Mouse (Mus musculus): ENCODE measurements around the gene Grn. TPM values are rescaled to one million over a fixed set of nuclear protein-coding genes. Genes with fewer than 3 reads are reported as not detected.

Gene Grn
- polyA plus RNA-seq, 1 experiment: 174 TPM

DNA sequence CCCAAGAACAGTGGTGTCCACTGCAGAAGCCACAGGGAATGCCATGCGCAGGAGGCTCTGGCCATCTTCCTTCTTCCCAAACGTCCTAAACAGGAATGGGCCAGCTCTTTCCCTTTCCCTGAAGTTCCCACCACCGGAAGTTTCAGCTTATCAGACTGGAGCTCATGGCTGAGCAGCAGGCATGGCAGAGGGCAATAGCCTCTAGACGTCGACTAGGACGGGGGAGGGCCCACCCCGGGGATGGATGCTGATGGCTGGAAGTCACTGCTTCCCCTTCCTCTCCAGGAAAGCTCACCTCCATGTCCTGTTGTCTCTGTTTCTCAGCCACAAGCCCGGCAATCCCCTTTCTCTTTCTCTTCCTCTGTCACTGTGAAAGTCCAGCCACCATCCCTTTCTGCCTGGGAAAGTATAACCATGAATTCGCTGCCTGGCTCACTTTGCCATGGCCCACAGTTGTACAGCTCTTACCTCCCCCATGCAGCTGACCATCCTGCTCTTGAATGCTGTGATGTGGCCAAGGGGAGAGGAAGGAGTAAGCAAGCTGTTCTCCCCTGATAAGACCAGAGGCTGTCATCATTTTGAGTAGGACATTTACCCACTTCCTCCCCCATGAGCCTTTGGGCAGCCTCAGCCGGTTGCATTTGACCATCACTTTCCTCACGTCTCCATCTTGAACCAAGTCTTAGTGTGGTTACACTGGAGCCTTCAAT lies 39.7 kb downstream of the Grn start, which contains the start of gene Itga2b:
TSS of gene Itga2b (minus strand) at position 475 of the 710 bp plus-strand sequence.
- no peak within 1 kb of the TSS for H3K4me2 ChIP-seq (ENCODE audit: low read depth)
- TF ChIP-seq E2F4 (IDR thresholded peaks at IDR 0.05; ENCODE audit: insufficient read depth) (no peak), SRF (IDR thresholded peaks at IDR 0.05; ENCODE audit: control insufficient read depth, insufficient read length, low read depth) (no peak), TCF3 (IDR thresholded peaks at IDR 0.05; ENCODE audit: insufficient read length, low read depth) (no peak), POLR2A (IDR thresholded peaks at IDR 0.05; ENCODE audit: insufficient read length, low read depth) (no peak), MYOG (IDR thresholded peaks at IDR 0.05; ENCODE audit: control insufficient read depth in 1 of 3, insufficient read depth in 1 of 3, insufficient read length in 2 of 3, low read depth in 2 of 3) (no peak), TCF12 (IDR thresholded peaks at IDR 0.05; ENCODE audit: insufficient read depth, poor library complexity, severe bottlenecking) (no peak), POLR2AphosphoS2 (IDR thresholded peaks at IDR 0.05; ENCODE audit: insufficient read length, low read depth) (no peak), CEBPB (IDR thresholded peaks at IDR 0.05; ENCODE audit: insufficient read depth, poor library complexity, severe bottlenecking) (no peak)
- no peak within 1 kb of the TSS for H3K4me3 ChIP-seq
- no peak within 1 kb of the TSS for H3ac ChIP-seq (ENCODE audit: control insufficient read depth, insufficient read length)
- H3K36me3 ChIP-seq (ENCODE audit: control insufficient read depth, insufficient read depth): no peaks in the 10 kb centered on the region
- no peaks in the 10 kb centered on the region for H3K79me2 ChIP-seq (ENCODE audit: control insufficient read depth, insufficient read depth)
- H3K27me3 ChIP-seq (ENCODE audit: control insufficient read depth, insufficient read depth, insufficient read length): no peaks in the 10 kb centered on the region

DNA sequence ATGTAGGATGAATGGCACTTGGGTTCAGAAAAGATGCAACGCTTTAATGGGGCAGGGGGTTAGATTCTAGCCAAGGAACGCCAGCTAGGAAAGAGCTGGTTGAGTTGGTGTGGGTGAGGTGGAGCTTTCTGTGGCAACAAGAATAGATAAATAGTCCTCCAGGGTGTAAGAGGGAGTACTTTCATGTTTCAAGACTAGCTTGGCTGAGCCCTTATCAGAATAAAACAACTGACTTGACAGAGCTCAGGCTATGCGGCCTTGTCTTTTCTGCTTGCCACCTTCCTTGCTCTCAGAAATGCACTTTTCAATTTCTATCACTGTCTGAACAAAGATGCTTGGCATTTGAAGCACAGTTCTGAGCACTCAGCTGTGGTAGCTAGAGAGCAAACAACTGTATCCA lies 44.9 kb downstream of the Grn start:
- Histone ChIP-seq H3K4me3 (no peak overlapping the region), H3K4me2 (ENCODE audit: low read depth) (no peak overlapping the region), H3ac (ENCODE audit: control insufficient read depth, insufficient read length) (no peak overlapping the region), H3K27me3 (ENCODE audit: control insufficient read depth, insufficient read depth, insufficient read length) (no peaks in the 10 kb centered on the region), H3K79me2 (ENCODE audit: control insufficient read depth, insufficient read depth) (no peaks in the 10 kb centered on the region), H3K36me3 (ENCODE audit: control insufficient read depth, insufficient read depth) (no peaks in the 10 kb centered on the region)
- TF ChIP-seq SRF (IDR thresholded peaks at IDR 0.05; ENCODE audit: control insufficient read depth, insufficient read length, low read depth) (no peak), MYOD1 (IDR thresholded peaks at IDR 0.05; ENCODE audit: control insufficient read depth in 1 of 3, insufficient read length in 2 of 3, low read depth in 2 of 3) (no peak), POLR2AphosphoS2 (IDR thresholded peaks at IDR 0.05; ENCODE audit: insufficient read length, low read depth) (no peak), MYOG (IDR thresholded peaks at IDR 0.05; ENCODE audit: control insufficient read depth in 1 of 3, insufficient read depth in 1 of 3, insufficient read length in 2 of 3, low read depth in 2 of 3) (no peak), POLR2A (IDR thresholded peaks at IDR 0.05; ENCODE audit: insufficient read length, low read depth) (no peak), USF1 (IDR thresholded peaks at IDR 0.05; ENCODE audit: low read depth) (no peak)

DNA sequence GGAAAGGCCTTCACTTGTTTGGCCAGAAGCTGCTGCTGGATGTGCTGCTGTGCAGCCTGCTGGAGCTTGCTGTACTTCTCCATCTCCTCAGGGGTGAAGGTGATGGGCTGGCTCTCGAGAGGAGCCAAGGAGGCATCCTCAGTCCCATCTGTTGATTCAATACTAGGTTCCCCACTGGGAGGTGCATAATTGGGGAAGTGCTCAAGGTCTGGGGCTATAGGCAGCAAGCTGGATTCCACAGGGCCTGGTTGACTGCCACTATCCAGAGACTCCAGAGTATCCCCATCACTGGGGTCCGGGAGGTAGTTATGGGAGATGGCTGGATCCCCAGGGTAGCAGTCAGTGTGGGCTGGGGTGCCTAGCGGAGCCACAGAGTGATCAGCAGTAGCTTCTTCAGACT lies 48.6 kb downstream of the Grn start:
- TF ChIP-seq MYOG (IDR thresholded peaks at IDR 0.05; ENCODE audit: control insufficient read depth in 1 of 3, insufficient read depth in 1 of 3, insufficient read length in 2 of 3, low read depth in 2 of 3) (no peak), POLR2AphosphoS2 (IDR thresholded peaks at IDR 0.05; ENCODE audit: insufficient read length, low read depth) (no peak), TCF3 (IDR thresholded peaks at IDR 0.05; ENCODE audit: insufficient read length, low read depth) (no peak), MYOD1 (IDR thresholded peaks at IDR 0.05; ENCODE audit: control insufficient read depth in 1 of 3, insufficient read length in 2 of 3, low read depth in 2 of 3) (no peak), REST (IDR thresholded peaks at IDR 0.05; ENCODE audit: insufficient read depth, insufficient read length) (no peak), TCF12 (IDR thresholded peaks at IDR 0.05; ENCODE audit: insufficient read depth, poor library complexity, severe bottlenecking) (no peak), MAX (IDR thresholded peaks at IDR 0.05; ENCODE audit: low read depth) (no peak), CEBPB (IDR thresholded peaks at IDR 0.05; ENCODE audit: insufficient read depth, poor library complexity, severe bottlenecking) (no peak), POLR2A (IDR thresholded peaks at IDR 0.05; ENCODE audit: insufficient read length, low read depth) (no peak), USF1 (IDR thresholded peaks at IDR 0.05; ENCODE audit: low read depth) (no peak), E2F4 (IDR thresholded peaks at IDR 0.05; ENCODE audit: insufficient read depth) (no peak)

DNA sequence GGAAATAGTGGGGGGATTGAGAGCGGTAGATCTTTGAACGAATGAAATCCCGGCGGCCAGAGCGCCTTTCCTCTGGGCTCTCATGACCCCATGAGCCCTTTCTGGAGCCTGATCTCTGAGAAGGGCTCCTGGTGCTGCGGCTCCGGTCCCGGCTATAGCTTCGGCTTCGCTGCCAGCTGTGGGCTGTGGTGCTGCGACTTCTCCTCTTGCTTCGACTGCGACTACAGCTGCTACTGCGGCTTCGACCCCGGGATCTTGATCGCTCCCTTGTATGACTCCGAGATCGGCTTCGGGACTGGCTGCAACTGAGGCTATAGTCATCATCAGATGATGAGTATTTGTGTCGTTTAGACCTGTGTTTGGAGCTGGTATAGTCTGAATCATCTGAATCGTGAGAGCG lies 49.5 kb downstream of the Grn start:
- Histone ChIP-seq H3K4me3 (no peak overlapping the region), H3ac (ENCODE audit: control insufficient read depth, insufficient read length) (no peak overlapping the region), H3K79me2 (ENCODE audit: control insufficient read depth, insufficient read depth) (no peaks in the 10 kb centered on the region), H3K36me3 (ENCODE audit: control insufficient read depth, insufficient read depth) (peaks cover 14% of the 10 kb centered on the region), H3K27me3 (ENCODE audit: control insufficient read depth, insufficient read depth, insufficient read length) (no peaks in the 10 kb centered on the region), H3K4me2 (ENCODE audit: low read depth) (no peak overlapping the region)
- TF ChIP-seq CEBPB (IDR thresholded peaks at IDR 0.05; ENCODE audit: insufficient read depth, poor library complexity, severe bottlenecking) (no peak), POLR2A (IDR thresholded peaks at IDR 0.05; ENCODE audit: insufficient read length, low read depth) (no peak)

More for the DNA sequence above, 48.6 kb downstream of the Grn start:
- H3K4me2 ChIP-seq (ENCODE audit: low read depth): no peak overlapping the region
- peaks cover 10% of the 10 kb centered on the region for H3K36me3 ChIP-seq (ENCODE audit: control insufficient read depth, insufficient read depth)
- H3K79me2 ChIP-seq (ENCODE audit: control insufficient read depth, insufficient read depth): no peaks in the 10 kb centered on the region
- no peak overlapping the region for H3K4me3 ChIP-seq
- H3K27me3 ChIP-seq (ENCODE audit: control insufficient read depth, insufficient read depth, insufficient read length): no peaks in the 10 kb centered on the region
- H3ac ChIP-seq (ENCODE audit: control insufficient read depth, insufficient read length): no peak overlapping the region

DNA sequence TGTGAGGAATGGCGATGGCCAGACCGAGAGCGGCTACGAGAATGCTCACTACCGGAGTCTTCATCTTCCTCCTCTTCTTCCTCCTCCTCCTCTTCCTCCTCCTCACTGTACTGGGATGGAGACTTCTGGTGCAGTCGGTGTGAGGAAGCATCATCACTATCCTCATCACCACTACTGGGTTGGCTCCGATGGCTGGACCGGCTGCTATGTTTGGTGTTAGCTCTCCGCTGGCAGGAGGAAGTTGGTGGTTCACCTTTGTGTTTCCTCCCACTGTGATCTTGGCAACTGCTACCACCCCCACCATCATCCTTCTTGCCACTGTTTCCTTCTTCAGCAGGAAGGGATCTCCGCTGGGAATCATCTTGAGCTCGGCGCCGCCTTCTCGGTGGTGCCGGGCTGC lies 50.0 kb downstream of the Grn start:
- Histone ChIP-seq H3K4me3 (no peak overlapping the region), H3K4me2 (ENCODE audit: low read depth) (no peak overlapping the region), H3K36me3 (ENCODE audit: control insufficient read depth, insufficient read depth) (peaks cover 19% of the 10 kb centered on the region), H3K27me3 (ENCODE audit: control insufficient read depth, insufficient read depth, insufficient read length) (no peaks in the 10 kb centered on the region), H3ac (ENCODE audit: control insufficient read depth, insufficient read length) (no peak overlapping the region), H3K79me2 (ENCODE audit: control insufficient read depth, insufficient read depth) (no peaks in the 10 kb centered on the region)
- TF ChIP-seq USF1 (IDR thresholded peaks at IDR 0.05; ENCODE audit: low read depth) (no peak), POLR2AphosphoS2 (IDR thresholded peaks at IDR 0.05; ENCODE audit: insufficient read length, low read depth) (peak; percentile 17)
